Mouse (Mus musculus) gastrocnemius, postnatal 4 days (tissue): ENCODE measurements around the gene Pcnp. TPM values are rescaled to one million over a fixed set of nuclear protein-coding genes. Genes with fewer than 3 reads are reported as not detected.
A peak's percentile ranks its signal among the peaks of the same experiment; 100 is the strongest.
"Not testable (repeated sequence)": the region's sequence is repeated elsewhere in the genome, so short reads cannot be mapped to it uniquely, and the experiment has no call there.

Experiments
- DNase-seq, 2 experiments: peaks; one replicate each; pipeline ENCODE4 v3.0.0; 2021 to 2022; ENCODE audit warnings: low spot score in 2 of 2, mixed read lengths in 2 of 2
- long read RNA-seq, 2 experiments: library from polyadenylated mRNA; stranded (forward); transcript quantifications; one replicate each; pipeline ENCODE4 v2.0.0; 2021
- total RNA-seq, 2 experiments: library from RNA; stranded (reverse); gene quantifications; 2 replicates each; pipeline ENCODE4 v1.2.3; 2021

Pcnp gene
- 10 to 100 TPM; 59.0 to 66.2 TPM for total RNA-seq
- long read RNA-seq, experiment 1, transcript Pcnp-205 (5 exons, 2,200 nt): minor isoform, 20 of 72 reads
- long read RNA-seq, experiment 1, transcript Pcnp-202 (5 exons, 2,295 nt): major isoform, 21 of 72 reads
- long read RNA-seq, experiment 1, transcript Pcnp-206 (5 exons, 938 nt): major isoform, 21 of 72 reads
- long read RNA-seq, experiment 1, partial matches to known transcripts: 2 of 72 reads
- long read RNA-seq, experiment 1, other reads (novel, unspliced or antisense): 8 of 72 reads
- long read RNA-seq, experiment 2, transcript Pcnp-205 (5 exons, 2,200 nt): minor isoform, 12 of 58 reads
- long read RNA-seq, experiment 2, transcript Pcnp-202 (5 exons, 2,295 nt): major isoform, 23 of 58 reads
- long read RNA-seq, experiment 2, transcript Pcnp-206 (5 exons, 938 nt): minor isoform, 11 of 58 reads
- long read RNA-seq, experiment 2, partial matches to known transcripts: 2 of 58 reads
- long read RNA-seq, experiment 2, other reads (novel, unspliced or antisense): 10 of 58 reads

GRCm38 (mm10) chr16:56029661-56030082, at the start of gene Pcnp:
Gene Pcnp, minus strand, starts transcription at chr16:56029739.
- DNase-seq: peak; percentile 95 to 98

DNA sequence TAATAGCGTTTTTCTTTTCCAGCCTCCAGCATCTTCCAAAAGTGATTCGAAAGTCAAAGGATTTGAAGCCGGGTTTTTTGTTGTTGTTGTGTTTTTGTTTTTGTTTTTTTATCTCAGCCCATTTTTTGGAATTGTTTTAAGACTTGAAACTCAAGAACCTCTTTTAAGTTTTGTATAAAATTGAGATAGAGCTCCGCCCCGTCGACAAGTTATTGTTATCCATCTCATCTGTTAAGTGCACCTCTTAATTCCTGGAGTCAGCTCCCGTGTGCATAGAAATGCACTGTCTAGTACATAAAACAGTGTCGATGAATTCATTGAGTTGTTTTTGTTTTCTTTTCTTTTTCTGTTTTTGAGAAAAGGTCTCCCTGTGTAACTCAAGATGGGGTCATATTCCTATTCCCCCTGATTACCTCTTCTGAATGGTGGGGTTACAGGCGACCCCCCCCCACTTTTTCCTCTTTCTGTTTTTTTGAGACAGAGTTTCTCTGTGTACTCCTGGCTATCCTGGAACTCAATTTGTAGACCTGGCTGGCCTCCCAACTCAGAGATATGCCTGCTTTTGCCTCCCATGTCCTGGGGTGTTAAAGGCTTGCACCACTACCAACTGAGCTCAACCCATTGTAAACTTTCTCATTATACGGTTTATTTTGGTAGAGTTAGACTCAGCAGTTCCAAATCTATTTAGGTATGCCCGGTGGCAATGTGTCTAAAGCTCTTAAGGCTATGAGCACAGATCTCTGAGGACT, 46.8 kb upstream of the Pcnp start:
- no peak for DNase-seq

- DNase-seq: peak; percentile 61 to 86
These were observed 45.9 kb upstream of the Pcnp start for GRCm38 (mm10) chr16:56075222-56076111.

DNA sequence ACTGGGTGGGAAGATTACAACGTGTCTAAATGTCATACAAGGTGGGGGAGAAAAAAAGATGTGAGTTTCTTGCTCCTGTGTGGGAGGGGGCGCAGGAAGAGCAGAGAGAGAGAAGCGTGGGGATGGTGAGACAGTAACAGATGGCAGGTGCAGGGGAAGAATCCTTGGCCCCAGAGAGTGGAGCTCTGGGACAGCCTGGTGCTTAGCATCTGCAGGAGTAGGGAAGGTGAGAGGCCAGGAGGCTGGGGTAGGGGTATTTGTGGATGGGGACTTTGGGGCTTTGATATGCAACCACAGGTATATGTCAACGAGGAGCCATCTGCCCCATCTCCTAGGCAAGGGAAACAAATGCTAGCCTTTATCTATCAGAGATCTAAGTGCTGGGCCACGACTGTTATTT, 45.0 kb upstream of the Pcnp start:
- DNase-seq: no peak

DNA sequence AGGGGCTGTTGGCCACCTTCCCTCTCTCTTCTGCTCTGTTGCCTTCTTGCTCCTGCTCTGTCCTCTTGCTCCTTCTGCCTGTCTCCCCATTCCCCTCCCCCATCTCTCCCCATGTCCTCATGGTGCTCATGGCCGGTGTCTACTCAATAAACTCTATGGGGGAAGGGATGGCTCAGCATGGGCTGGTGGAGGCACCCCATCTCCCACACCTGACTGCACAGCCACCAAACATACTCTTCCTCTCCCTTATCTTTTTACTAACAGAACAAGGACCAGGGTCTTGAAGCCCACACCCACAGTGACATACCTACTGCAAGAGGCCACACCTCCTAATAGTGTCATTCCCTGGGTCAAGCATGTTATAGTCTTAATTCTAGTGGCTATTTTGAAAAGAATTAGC, 44.6 kb upstream of the Pcnp start:
- no peak for DNase-seq

DNA sequence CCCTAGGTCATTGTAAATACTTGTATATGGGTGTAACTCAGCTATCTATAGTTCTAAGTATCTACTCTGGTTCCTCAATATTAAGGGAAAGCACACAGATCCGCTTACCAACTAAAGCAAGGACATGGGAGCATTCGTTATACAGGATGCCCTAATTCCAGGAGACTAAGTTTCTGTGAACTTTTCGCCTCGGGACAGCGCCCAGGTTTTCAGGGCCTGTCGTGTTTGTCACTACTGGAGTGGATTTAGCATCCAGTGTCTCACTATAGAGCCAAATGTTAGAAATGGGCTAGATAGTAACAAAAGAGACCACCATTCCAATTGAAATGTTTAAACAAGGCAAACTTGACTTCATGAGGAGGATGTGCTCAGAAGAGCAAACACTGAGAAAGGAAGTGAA, 43.6 kb upstream of the Pcnp start:
- not testable (repeated sequence) for DNase-seq

DNA sequence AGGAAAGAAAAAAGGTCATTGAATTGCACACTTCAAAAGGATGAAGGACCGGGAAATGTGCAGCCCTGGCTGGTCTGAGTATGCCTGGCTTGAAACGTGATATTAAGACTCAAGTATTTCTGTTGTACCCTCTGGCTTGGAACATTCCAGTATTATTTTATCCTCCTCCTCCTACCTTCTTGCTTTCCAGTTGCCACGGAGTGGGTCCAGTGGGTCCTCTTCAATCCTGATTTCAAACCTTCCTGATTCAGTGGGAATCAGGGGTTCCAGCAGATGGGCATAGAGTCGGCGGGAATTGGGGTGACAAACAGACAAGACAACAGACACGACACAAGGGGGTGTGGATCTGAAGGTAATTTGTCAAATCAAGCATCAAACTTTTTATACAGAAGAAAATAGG, 43.0 kb upstream of the Pcnp start:
- no peak for DNase-seq

DNA sequence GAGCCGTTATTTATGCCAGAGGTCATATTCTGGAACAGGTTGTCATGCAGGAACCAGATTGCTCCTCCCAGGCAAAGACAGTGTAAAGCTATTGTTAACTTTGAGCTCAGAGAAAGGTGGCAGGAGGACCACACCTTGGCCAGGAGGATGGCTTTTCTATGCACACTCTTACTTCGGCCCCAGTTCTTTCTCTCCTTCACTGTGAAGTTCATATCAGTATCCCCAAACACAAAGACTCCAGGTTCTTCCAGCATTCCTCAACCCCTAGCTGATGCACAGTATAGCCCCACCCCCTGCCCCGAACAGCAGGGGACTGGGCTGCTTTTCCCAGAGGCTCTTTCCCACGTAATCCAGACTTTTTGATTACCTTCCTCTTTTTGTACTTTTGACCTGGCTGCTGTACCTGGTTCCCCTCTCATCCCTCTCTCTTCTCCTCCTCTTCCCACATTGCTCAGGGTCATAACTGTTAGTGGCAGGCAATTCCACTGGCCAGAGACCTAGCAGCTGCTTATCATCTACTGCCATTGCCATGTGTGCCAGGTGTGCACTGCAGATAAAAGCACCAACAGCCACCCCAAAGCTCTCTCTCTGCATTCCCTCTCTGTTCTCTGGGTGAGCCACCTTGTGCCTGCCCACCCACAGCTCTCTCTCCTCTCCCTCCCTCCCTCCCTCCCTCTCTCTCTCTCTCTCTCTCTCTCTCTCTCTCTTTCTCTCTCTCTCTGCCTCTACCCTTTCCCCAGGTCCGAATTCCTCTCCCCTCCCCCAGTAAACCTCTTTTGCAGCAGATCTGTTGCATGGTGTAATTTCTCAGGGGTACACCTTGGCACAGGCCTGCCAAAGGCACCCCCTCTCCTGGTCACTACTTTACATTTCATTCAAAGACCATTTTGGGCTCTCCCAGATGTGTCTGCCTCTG, 42.0 kb upstream of the Pcnp start:
- DNase-seq: no peak

DNA sequence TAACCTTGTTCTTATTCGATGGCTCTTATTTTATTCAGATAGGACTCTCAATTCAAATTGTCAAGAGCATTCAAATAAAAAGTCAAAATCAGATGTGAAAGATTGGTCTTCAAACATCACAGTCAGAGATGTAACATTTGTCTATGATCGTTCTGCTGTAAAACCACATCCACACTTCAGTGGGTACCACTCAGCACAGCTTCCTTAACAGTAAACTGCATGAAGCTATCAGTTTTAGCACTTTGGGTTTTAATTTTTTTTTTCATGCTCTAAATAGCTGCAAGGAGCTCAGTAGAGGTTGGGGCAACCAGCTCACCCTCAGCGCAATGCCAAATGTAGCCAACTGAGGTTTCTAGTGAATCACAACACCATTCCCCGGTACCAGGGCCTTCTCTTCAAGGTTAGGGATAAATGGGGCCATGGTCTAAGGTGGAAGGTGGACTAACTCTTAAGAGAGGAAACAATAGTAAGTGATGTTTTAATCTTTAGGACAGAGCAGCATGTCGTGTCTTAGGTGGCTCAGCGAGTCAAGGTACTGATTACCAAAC, 39.1 kb upstream of the Pcnp start:
- DNase-seq: no peak

- no peak for DNase-seq
These were observed 36.6 kb upstream of the Pcnp start for GRCm38 (mm10) chr16:56066113-56066512.

GRCm38 (mm10) chr16:56064334-56064990, 34.9 kb upstream of the Pcnp start:
- DNase-seq: peak in 1 of 2 experiments; percentile 29

- DNase-seq: no peak
These were observed 33.4 kb upstream of the Pcnp start for GRCm38 (mm10) chr16:56062981-56063380.

GRCm38 (mm10) chr16:56061995-56062594, 32.6 kb upstream of the Pcnp start:
- no peak for DNase-seq

GRCm38 (mm10) chr16:56058151-56058550, 28.6 kb upstream of the Pcnp start:
- DNase-seq: no peak

- DNase-seq: no peak
These were observed 27.5 kb upstream of the Pcnp start for GRCm38 (mm10) chr16:56056944-56057590.

GRCm38 (mm10) chr16:56055911-56056310, 26.4 kb upstream of the Pcnp start:
- DNase-seq: no peak

GRCm38 (mm10) chr16:56048038-56048437, 18.5 kb upstream of the Pcnp start, which contains the start of gene Senp7:
Gene Senp7, plus strand, starts transcription at chr16:56048338.
- not testable (repeated sequence) for DNase-seq

- DNase-seq: no peak
These were observed 8.6 kb upstream of the Pcnp start for GRCm38 (mm10) chr16:56038090-56038489.
